20 mouse cellular contexts compared by ENCODE assay signal in the genomic region with DNA sequence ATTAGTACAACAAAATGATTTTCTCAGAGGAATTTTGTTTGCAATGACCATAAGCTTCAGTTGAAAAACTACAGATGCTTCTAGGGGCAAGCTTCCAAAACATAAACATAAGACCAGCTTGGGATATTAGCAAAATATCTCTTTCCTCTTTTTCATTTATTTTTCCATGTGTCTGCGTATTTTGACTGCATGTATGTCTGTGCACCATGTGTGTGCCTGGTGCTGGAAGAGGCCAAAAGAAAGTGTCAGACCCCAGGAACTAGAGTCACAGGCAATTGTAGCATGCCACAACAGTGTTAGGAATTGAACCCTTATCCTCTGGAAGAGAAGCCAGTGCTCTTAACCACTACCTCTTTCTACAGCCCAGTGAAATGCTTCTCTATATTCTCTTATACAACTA.
"Had no signal": no experiment of that assay in that cellular context is flagged by ENCODE, and none has a peak within 500 bp of the region (broad histone marks: within the 10 kb centered on the region; RNA-seq: fewer than 3 reads in every experiment).

No protein-coding gene starts in this region.

- H3K36me3 ChIP-seq: liver, embryonic 13.5 days; liver, embryonic 15.5 days; midbrain, embryonic 10.5 days; midbrain, embryonic 12.5 days; neural tube, embryonic 13.5 days; neural tube, embryonic 15.5 days had no signal

- H3K27ac ChIP-seq: liver, embryonic 13.5 days; liver, embryonic 15.5 days; macrophage; midbrain, embryonic 10.5 days; midbrain, embryonic 12.5 days; neural tube, embryonic 13.5 days; neural tube, embryonic 15.5 days had no signal

- H3K9ac ChIP-seq: liver, embryonic 13.5 days; liver, embryonic 15.5 days; liver, postnatal 0 days; midbrain, embryonic 12.5 days; neural tube, embryonic 13.5 days; neural tube, embryonic 15.5 days had no signal

- DNase-seq: liver, embryonic 13.5 days; liver, postnatal 0 days; midbrain, embryonic 14.5 days; retina, postnatal 1 day; right cerebral cortex, adult 18-20 months; right cerebral cortex, postnatal 25 days; right cerebral cortex, postnatal 4 days; spleen, adult 18-20 months; thymus, adult 18-20 months; thymus, postnatal 14 days; thymus, postnatal 36 days had no signal

- ATAC-seq: liver, postnatal 0 days; lung, postnatal 0 days; midbrain, embryonic 16.5 days had no signal

- H3K4me2 ChIP-seq: liver, embryonic 13.5 days; liver, embryonic 15.5 days; midbrain, embryonic 12.5 days; neural tube, embryonic 13.5 days; neural tube, embryonic 15.5 days had no signal

- H3K4me3 ChIP-seq: liver, embryonic 13.5 days; liver, embryonic 15.5 days; midbrain, embryonic 10.5 days; midbrain, embryonic 12.5 days; myocyte; neural tube, embryonic 13.5 days; neural tube, embryonic 15.5 days had no signal

- H3K4me1 ChIP-seq: liver, embryonic 15.5 days; midbrain, embryonic 10.5 days; neural tube, embryonic 13.5 days; neural tube, embryonic 15.5 days had no signal

- H3K27me3 ChIP-seq: liver, embryonic 13.5 days; liver, embryonic 15.5 days; midbrain, embryonic 12.5 days; neural tube, embryonic 13.5 days; neural tube, embryonic 15.5 days had no signal

- H3K9me3 ChIP-seq: liver, embryonic 13.5 days; liver, embryonic 15.5 days; midbrain, embryonic 10.5 days; midbrain, embryonic 12.5 days; neural tube, embryonic 13.5 days; neural tube, embryonic 15.5 days had no signal
